Mouse (Mus musculus): ENCODE measurements around the gene Axin2. TPM values are rescaled to one million over a fixed set of nuclear protein-coding genes. Genes with fewer than 3 reads are reported as not detected.

Gene Axin2
- 5.1 and 6.1 TPM in 2 replicates for polyA plus RNA-seq (2012)

GRCm38 (mm10) chr11:108920158-108920635, at the start of gene Axin2:
Gene Axin2 (plus strand): TSS chr11:108920349.

Other genes with a start within 250 kb of the Axin2 start
- gene E030025P04Rik, start 224.0 kb downstream of the Axin2 start, polyA plus RNA-seq (2012), result not detected in 2 replicates